Mouse (Mus musculus) mouse trophoblast stem cell (cell line): ENCODE measurements around the gene Nt5c2.
"Not testable (repeated sequence)": the region's sequence is repeated elsewhere in the genome, so short reads cannot be mapped to it uniquely, and the experiment has no call there.

Experiments
- in situ Hi-C, 2 experiments: fragments of 300-500 bp; cut with MseI, MboI; formaldehyde crosslinking; loops; 2 replicates in 1 of 2; 3 replicates in 1 of 2; pipeline ENCODE4 v1.15.1; 2025

Gene Nt5c2

GRCm38 (mm10) chr19:46989479-46990152 lies 25.3 kb downstream of the Nt5c2 start:
- in situ Hi-C loops: loop anchor here (5.0 to 10.0 kb wide), 3 partner anchors 107 to 235 kb away; no protein-coding TSS in a partner anchor

- in situ Hi-C loops: no loop called here
These were observed 26.5 kb downstream of the Nt5c2 start for GRCm38 (mm10) chr19:46988231-46989087.

GRCm38 (mm10) chr19:46987646-46988045 lies 27.3 kb downstream of the Nt5c2 start:
- in situ Hi-C loops: no loop called here

- in situ Hi-C loops: no loop called here
These were observed 30.0 kb downstream of the Nt5c2 start for GRCm38 (mm10) chr19:46984726-46985622.

- in situ Hi-C loops: no loop called here
These were observed 31.0 kb downstream of the Nt5c2 start for GRCm38 (mm10) chr19:46983966-46984380.

DNA sequence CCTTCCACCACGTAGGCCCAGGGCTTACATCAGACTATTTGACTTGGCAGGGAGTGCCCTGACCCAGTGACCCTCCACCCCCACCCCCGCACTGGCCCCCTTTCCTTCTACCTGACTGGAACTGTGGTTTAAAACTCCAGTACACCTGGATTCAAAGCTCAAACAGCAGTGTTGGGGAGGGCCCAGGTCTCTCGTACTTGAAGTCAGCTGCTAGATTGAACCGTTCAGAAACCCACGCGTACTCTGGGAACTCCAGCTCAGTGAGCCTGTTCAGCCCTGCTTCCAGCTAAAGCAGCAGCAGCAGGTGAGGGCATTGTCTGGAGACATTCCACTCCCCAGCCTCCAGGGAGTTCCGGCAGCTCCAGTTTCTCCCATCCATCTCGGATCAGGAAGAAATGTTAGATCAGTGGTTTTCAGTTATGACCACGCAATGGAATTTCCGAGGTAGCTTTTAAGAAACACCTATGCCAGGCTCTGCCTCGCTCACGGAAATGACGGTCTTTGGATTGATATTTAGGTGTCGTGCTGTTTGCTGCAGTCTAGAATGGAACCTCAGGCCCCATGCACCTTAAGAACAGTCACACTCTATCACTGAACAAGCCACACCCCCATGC lies 31.5 kb downstream of the Nt5c2 start:
- in situ Hi-C loops: no loop called here

GRCm38 (mm10) chr19:46981462-46981861 lies 33.5 kb downstream of the Nt5c2 start:
- in situ Hi-C loops: no loop called here

GRCm38 (mm10) chr19:46979781-46980105 lies 35.2 kb downstream of the Nt5c2 start:
- in situ Hi-C loops: no loop called here

DNA sequence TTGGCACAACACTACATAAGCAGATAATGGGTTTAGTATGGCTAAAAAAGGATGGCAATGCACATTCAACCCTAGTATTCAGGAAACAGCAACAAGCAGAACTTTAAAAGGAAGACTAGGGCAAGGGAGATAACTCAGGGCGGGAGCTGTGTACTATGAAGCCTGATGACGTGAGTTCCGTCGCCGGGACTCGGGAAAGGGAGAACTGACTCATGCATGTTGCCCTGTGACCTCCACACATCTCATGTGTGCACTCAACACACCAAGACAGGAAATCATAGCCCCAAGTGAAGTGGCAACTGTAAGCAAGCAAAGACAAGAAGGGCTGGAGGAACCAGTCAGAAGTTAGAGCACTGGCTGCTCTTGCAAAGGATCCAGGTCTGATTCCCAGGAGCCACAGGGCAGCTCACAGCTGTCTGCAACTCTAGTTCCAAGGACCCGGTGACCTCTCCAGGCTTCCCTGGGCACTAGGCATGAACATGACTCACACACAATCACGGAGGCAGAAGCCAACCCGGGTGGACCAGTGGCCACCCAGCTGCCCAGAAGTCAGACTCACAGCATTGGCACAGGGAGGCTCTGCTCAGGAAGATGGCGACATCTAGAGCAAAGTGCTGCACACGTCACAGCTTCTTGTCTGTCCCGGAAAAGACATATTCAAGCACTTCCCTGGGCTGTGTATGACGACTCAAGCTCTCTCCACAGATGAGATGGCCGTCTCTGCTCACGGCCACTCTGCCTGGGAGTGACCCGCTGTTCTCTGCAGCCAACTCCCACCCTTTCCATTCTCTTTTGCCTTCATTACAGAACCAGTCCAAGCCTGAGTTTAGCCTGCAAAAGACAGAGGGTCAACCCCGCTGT lies 35.8 kb downstream of the Nt5c2 start:
- in situ Hi-C loops: no loop called here

- in situ Hi-C loops: not testable (repeated sequence)
These were observed 36.9 kb downstream of the Nt5c2 start for GRCm38 (mm10) chr19:46978069-46978468.

DNA sequence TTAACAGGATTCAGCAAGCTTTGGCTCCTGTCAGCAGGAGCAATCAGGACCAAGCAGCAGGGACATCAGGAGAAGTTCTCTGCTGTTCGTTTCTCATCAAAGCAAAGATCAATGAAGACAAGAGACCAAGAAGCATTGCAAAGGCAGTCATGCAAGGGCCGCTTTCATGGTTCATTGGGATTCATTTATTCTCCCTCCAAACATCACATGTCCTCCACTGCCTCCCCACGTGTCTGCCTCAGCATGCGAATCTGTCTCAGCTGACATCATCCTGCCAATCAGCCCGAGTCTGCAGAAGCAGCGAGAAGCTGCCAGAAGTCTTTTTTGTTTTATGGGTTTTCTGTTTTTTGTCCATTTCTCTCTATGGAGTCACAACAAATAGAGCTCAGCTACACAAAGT lies 37.5 kb downstream of the Nt5c2 start:
- in situ Hi-C loops: no loop called here

DNA sequence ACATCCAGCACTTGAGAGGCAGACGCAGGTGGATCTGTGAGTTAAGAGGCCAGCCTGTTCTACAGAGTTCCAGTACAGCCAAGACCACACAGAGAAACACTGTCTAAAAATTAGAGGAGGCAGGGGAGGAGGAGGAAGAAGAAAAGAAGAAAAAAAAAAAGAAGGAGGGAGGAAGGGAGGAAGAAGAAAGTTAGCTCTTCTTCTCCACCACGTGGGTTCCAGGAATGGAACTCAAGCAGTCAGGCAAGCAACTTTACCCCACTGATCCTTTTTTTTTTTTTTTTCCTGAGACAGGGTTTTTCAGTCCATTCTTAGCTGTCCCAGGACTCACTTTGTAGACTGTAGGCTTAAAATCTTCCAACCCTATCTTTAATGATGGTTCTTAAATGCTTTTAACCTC lies 38.2 kb downstream of the Nt5c2 start:
- in situ Hi-C loops: no loop called here

- in situ Hi-C loops: no loop called here
These were observed 39.0 kb downstream of the Nt5c2 start for GRCm38 (mm10) chr19:46975997-46976396.

DNA sequence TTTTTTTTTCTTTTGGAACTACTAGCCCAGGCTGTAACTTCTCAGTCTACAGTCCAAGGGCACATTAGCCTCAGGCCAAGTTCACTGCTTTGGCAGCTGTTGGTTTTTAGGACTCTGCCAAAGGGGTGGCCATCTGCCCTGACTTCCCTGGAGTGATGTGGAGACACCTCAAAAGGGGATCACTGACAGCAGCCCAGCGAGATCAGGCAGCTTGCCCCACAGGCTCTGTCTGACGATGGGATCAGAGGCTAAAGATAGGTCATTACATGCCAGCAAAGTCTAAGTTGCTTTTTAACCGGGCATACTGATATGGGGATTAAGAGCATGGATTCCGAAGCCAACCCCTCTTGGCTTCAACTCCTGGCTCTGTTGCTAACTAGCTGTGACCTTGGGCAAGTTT lies 39.4 kb downstream of the Nt5c2 start:
- in situ Hi-C loops: no loop called here

GRCm38 (mm10) chr19:46972159-46972558 lies 42.8 kb downstream of the Nt5c2 start:
- in situ Hi-C loops: no loop called here

GRCm38 (mm10) chr19:46971712-46972111 lies 43.2 kb downstream of the Nt5c2 start:
- in situ Hi-C loops: no loop called here

DNA sequence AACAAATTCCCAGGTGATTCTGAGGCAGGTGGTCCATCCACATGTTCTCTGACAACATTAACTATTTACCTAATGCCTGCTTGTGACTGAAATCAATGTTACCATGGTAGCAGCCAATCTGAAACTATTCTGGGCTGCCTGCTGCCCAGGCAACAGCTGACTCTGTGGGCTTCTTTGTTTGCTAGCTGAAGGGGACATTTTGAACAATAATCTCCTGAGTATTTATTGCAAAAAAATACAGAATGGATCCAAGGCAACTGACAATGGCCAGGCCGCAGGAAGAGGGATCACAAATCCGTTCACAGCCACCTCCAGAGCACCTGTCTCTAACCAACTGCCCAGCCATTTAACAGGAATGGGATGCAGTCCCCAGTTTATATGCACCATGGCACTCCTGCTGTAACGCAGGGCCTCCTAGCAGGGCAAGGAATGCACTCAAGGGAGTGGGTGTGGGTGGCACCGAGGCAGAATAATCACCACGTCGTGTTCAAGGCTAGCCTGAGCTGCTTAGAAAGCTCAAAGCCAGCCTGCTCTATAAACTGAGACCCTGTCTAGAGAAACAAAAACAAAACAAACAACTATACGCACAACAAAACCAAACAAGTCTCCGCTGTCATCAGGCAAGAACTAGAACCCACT lies 43.8 kb downstream of the Nt5c2 start:
- in situ Hi-C loops: no loop called here

DNA sequence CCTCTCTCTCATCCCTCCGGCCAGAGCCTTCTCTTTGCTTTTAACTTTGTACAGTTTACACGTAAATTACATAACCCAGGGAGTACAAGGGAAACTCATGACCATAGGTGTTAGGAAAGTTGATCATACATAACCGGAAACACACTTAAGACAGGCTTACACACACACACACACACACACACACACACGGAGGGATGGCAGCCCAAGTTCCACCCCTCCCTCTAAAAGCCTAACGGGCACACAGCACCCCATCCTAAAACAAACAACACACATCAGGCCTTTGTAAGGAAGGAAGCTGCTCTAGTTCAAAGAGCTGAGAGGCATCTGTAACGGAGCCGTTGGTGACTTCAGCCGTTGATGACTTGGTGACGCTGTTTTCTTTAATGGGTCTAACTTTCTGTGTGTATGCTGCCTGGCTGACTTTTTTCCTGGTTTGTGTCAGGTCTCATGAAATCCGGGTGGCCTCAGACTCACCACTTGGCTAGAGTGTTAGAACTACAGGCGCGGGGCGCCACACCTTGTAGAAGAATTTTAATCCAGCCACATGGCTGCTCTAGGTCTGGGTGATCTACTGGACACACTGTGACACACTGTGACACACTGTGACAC lies 44.7 kb downstream of the Nt5c2 start:
- in situ Hi-C loops: no loop called here

- in situ Hi-C loops: no loop called here
These were observed 45.5 kb downstream of the Nt5c2 start for GRCm38 (mm10) chr19:46969286-46969985.
